Mouse (Mus musculus) hindbrain, embryonic 12.5 days (tissue): ENCODE results near the gene Kif13a. TPM values are rescaled to one million over a fixed set of nuclear protein-coding genes. Genes with fewer than 3 reads are reported as not detected.

Source experiments
- ATAC-seq: fragments of 200-750 bp; cut with Nextera tagmentation; 2 replicates; pipeline ENCODE4 v1.8.0; 2017; ENCODE audit warnings: moderate TSS enrichment; ENCODE audit not compliant: low FRiP score
- H3K27ac ChIP-seq: fragments of 300-500 bp; sonication (generic); 2 replicates; pipeline ENCODE4 v1.5.1; 2016; ENCODE audit warnings: mild to moderate bottlenecking
- H3K27me3 ChIP-seq: fragments of 300-500 bp; sonication (generic); 2 replicates; pipeline ENCODE4 v1.6.1; 2016; ENCODE audit warnings: mild to moderate bottlenecking
- H3K36me3 ChIP-seq: fragments of 300-500 bp; sonication (generic); 2 replicates; pipeline ENCODE4 v1.6.1; 2016; ENCODE audit warnings: mild to moderate bottlenecking
- H3K4me1 ChIP-seq: fragments of 300-500 bp; sonication (generic); 2 replicates; pipeline ENCODE4 v1.6.1; 2016
- H3K4me2 ChIP-seq: fragments of 300-500 bp; sonication (generic); replicated peaks from 2 replicates; pipeline ENCODE4 v1.6.1; 2016; ENCODE audit warnings: mild to moderate bottlenecking
- H3K4me3 ChIP-seq: fragments of 300-500 bp; sonication (generic); 2 replicates; pipeline ENCODE4 v1.5.1; 2016; ENCODE audit warnings: mild to moderate bottlenecking
- H3K9ac ChIP-seq: fragments of 300-500 bp; sonication (generic); 2 replicates; pipeline ENCODE4 v1.6.1; 2016; ENCODE audit warnings: mild to moderate bottlenecking, moderate library complexity
- H3K9me3 ChIP-seq: fragments of 300-500 bp; sonication (generic); replicated peaks from 2 replicates; pipeline ENCODE4 v1.6.1; 2016; ENCODE audit warnings: mild to moderate bottlenecking
- WGBS: fragments of 180-500 bp; shearing (Covaris S2); methylation state at CpG from one replicate; pipeline ENCODE4 v1.1.7; 2016; 5-methylcytosine and 5-hydroxymethylcytosine counted together
- polyA plus RNA-seq: library from polyadenylated mRNA; unstranded; fragments of >200 nt; fragmentation: Nextera tagmentation; extraction: Ambion mirVana; gene quantifications from 2 replicates; pipeline ENCODE4 v1.2.1, GENCODE M21; 2016

The Kif13a gene
- polyA plus RNA-seq, 1 experiment from 2014 or later = 22.3 TPM

DNA sequence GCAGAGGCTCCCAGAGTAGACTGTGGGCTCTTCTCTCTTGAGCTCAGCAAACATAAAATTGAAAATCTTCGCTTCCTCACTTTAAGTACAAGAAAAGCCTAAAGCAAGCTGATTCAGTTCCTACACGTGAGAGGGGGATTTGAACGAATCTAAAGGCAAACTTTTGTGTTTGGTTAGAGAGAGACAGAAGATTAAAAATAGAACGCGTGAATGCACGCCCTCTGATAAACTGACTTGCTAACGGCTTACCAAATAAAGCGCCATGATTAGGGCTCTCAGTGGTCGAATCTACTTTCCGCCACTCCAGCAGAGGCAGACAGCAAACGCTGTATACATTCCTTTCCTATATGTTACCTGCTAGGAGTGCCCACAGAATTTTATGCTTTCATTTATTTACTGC lies 31.3 kb downstream of the Kif13a start:
- Histone ChIP-seq H3K9me3 (no peaks in the 10 kb centered on the region), H3K4me2 (no peak overlapping the region), H3K4me1 (no peaks in the 10 kb centered on the region), H3K36me3 (no peaks in the 10 kb centered on the region), H3K9ac (no peak overlapping the region), H3K27ac (no peak overlapping the region), H3K27me3 (no peaks in the 10 kb centered on the region), H3K4me3 (no peak overlapping the region)
- 75% methylated on average over 11 of the region's 11 CpGs for WGBS
- no peak for ATAC-seq

DNA sequence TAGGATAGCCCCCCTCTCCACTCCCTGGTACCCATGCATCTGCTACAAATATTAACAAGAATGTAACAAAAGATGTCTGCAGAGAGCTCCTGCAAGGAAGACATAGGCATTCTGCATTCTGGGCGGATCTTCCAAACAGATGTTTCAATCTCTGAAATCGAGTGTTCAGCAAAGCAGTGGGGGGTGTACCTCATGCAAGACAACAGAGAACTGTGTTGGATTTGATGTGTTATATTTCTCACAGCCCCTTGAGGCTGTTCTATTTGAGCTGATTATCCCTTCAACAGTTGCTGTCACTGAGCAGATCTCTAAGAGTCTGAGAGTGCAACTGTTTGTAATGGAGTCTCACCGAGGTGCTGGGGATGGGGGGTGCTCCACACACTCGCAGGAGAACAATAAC lies 37.3 kb downstream of the Kif13a start:
- Histone ChIP-seq H3K27me3 (no peaks in the 10 kb centered on the region), H3K36me3 (no peaks in the 10 kb centered on the region), H3K4me1 (peaks cover 10% of the 10 kb centered on the region; the same call in 1 of the 2 replicates), H3K4me3 (no peak overlapping the region), H3K4me2 (no peak overlapping the region), H3K27ac (no peak overlapping the region), H3K9ac (no peak overlapping the region), H3K9me3 (no peaks in the 10 kb centered on the region)
- ATAC-seq = no peak
- WGBS = 60% methylated on average over 4 of the region's 4 CpGs

GRCm38 (mm10) chr13:46888150-46888683 lies 41.5 kb downstream of the Kif13a start:
- Histone ChIP-seq H3K27ac (no peak overlapping the region), H3K9ac (no peak overlapping the region), H3K4me2 (no peak overlapping the region), H3K9me3 (no peaks in the 10 kb centered on the region), H3K27me3 (no peaks in the 10 kb centered on the region), H3K36me3 (no peaks in the 10 kb centered on the region), H3K4me1 (peaks cover 15% of the 10 kb centered on the region), H3K4me3 (no peak overlapping the region)
- no peak for ATAC-seq
- WGBS = 87% methylated on average over 12 of the region's 12 CpGs

DNA sequence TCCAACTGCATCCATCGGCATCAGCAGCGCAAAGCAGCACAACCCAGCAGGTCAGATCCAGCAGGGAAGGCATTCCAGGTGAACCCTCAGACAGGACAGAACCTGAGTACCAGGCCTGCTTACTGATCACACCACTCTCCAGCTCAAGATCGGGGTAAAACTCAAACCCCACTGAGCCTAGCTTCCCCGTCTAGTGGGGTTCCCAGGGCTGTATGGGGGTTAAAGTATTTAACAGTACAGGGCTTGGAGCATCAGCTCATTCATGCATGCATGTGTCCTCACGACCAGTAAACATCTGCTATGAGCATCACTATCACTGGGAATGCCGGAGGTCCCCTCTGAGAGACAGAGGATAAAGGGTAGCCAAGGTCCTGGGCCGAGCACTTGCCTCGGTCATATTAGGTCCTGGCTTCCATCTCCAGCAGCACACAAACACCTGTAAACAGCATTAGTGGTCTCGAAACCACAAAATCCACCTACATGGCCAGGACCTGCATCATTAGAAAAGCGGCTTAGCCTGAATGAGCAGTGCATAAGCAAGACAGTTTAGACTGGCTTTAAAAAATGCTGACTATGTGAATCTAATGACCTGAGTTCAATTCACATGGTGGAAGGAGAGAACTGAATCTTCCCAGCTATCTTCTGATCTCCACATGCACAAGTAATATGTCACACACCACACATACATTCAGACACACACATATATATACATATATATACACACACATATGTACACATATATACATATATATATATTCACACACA lies 43.0 kb downstream of the Kif13a start:
- 92% methylated on average over 10 of the region's 10 CpGs for WGBS

GRCm38 (mm10) chr13:46885759-46886060 lies 44.0 kb downstream of the Kif13a start:
- ATAC-seq = no peak
- H3K27me3 ChIP-seq = no peaks in the 10 kb centered on the region
- no peaks in the 10 kb centered on the region for H3K36me3 ChIP-seq
- H3K4me3 ChIP-seq = no peak overlapping the region
- 70% methylated on average over 5 of the region's 5 CpGs for WGBS
- H3K9ac ChIP-seq = no peak overlapping the region
- no peaks in the 10 kb centered on the region for H3K9me3 ChIP-seq
- no peak overlapping the region for H3K4me2 ChIP-seq
- no peak overlapping the region for H3K27ac ChIP-seq
- peaks cover 10% of the 10 kb centered on the region; the same call in 1 of the 2 replicates for H3K4me1 ChIP-seq

More for the DNA sequence above, 43.0 kb downstream of the Kif13a start:
- H3K9ac ChIP-seq = no peak overlapping the region
- no peak overlapping the region for H3K27ac ChIP-seq
- H3K4me2 ChIP-seq = no peak overlapping the region
- no peaks in the 10 kb centered on the region for H3K9me3 ChIP-seq
- H3K4me3 ChIP-seq = no peak overlapping the region
- no peaks in the 10 kb centered on the region for H3K36me3 ChIP-seq
- ATAC-seq = no peak
- H3K27me3 ChIP-seq = no peaks in the 10 kb centered on the region
- H3K4me1 ChIP-seq = peaks cover 9% of the 10 kb centered on the region; the same call in 1 of the 2 replicates

DNA sequence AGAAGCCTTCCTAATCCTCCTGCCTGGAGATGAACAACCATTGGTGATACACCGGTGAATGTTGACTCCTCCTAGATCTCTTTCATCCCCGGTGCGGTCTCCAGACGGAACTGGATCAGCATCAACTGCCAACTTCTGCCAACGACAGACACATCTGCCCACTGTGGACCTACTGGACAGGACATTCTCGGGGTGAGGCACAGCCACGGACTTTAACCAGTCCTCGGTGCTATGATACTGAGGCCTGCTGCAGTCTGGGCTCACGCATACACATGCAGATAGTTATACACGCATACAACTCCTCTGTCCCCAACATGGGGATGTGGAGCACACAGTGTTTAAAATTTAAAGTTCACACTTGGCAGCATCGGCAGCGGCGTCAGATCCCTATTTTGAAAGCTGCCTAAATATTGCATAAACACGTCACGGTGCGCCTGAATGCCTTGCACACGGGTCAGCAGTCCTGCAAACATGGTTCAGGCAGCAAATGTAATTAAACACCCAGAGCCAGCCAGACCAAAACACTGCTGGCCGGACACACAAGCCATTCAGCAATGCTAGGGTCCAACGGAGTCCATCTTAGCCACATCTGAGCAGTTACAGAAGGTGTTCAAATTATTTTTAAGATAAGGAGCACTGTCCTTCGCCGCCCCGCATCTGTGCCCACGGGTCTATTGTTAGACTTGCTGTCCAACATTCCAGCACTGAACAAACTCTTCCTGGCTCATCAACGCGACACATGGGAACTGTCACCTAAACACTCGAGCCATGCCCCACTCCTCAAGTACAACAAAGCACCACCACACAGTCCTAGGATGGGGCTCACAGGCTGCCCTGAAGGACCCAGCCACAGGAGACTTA lies 44.5 kb downstream of the Kif13a start:
- H3K27ac ChIP-seq = no peak overlapping the region
- H3K27me3 ChIP-seq = no peaks in the 10 kb centered on the region
- no peaks in the 10 kb centered on the region for H3K9me3 ChIP-seq
- H3K4me2 ChIP-seq = no peak overlapping the region
- no peak overlapping the region for H3K4me3 ChIP-seq
- H3K36me3 ChIP-seq = no peaks in the 10 kb centered on the region
- WGBS = 81% methylated on average over 26 of the region's 26 CpGs
- ATAC-seq = no peak
- peaks cover 10% of the 10 kb centered on the region; the same call in 1 of the 2 replicates for H3K4me1 ChIP-seq
- H3K9ac ChIP-seq = no peak overlapping the region

DNA sequence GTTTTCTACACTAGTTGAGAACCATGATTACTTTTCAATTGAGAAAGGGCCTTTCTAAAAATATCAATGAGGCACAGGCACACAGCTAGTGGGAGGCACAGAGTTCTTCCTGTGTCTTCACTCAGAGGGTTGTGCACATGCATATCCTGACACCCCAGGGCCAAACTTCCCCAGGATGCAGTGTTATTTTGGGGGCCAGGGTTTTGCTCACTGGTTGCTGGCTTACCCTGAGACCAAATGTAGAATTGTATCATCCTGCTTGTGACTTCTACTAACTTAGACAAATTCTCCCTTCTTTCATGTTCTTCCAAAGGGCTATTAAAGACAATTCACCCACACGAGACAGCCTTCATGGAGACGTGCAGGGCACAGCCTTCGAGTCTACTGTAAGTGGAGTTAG lies 45.7 kb downstream of the Kif13a start:
- no peak for ATAC-seq
- H3K4me1 ChIP-seq = peaks cover 10% of the 10 kb centered on the region; the same call in 1 of the 2 replicates
- no peaks in the 10 kb centered on the region for H3K36me3 ChIP-seq
- no peaks in the 10 kb centered on the region for H3K27me3 ChIP-seq
- H3K4me3 ChIP-seq = no peak overlapping the region
- H3K4me2 ChIP-seq = no peak overlapping the region
- no peak overlapping the region for H3K9ac ChIP-seq
- 95% methylated on average over 3 of the region's 3 CpGs for WGBS
- H3K9me3 ChIP-seq = no peaks in the 10 kb centered on the region
- no peak overlapping the region for H3K27ac ChIP-seq

- Histone ChIP-seq H3K4me2 (no peak overlapping the region), H3K4me1 (peaks cover 10% of the 10 kb centered on the region; the same call in 1 of the 2 replicates), H3K4me3 (no peak overlapping the region), H3K27ac (no peak overlapping the region), H3K9ac (no peak overlapping the region), H3K27me3 (no peaks in the 10 kb centered on the region), H3K9me3 (no peaks in the 10 kb centered on the region), H3K36me3 (no peaks in the 10 kb centered on the region)
- 70% methylated on average over 10 of the region's 10 CpGs for WGBS
- no peak for ATAC-seq
Measured at GRCm38 (mm10) chr13:46883381-46883780, 46.3 kb downstream of the Kif13a start.

- Histone ChIP-seq H3K36me3 (no peaks in the 10 kb centered on the region), H3K9ac (no peak overlapping the region), H3K27ac (0 out of 2 replicates have a peak overlapping the region, but pooled peaks have one; percentile 18), H3K9me3 (no peaks in the 10 kb centered on the region), H3K4me3 (no peak overlapping the region), H3K4me2 (no peak overlapping the region), H3K4me1 (peaks cover 10% of the 10 kb centered on the region; the same call in 1 of the 2 replicates), H3K27me3 (no peaks in the 10 kb centered on the region)
- ATAC-seq = peak; percentile 71; the same call in 1 of the 2 replicates
- 54% methylated on average over 14 of the region's 14 CpGs for WGBS
Measured at GRCm38 (mm10) chr13:46880736-46881135, 48.9 kb downstream of the Kif13a start.

GRCm38 (mm10) chr13:46880243-46880642 lies 49.4 kb downstream of the Kif13a start:
- 87% methylated on average over 6 of the region's 6 CpGs for WGBS
- H3K27me3 ChIP-seq = no peaks in the 10 kb centered on the region
- H3K4me1 ChIP-seq = peaks cover 5% of the 10 kb centered on the region; the same call in 1 of the 2 replicates
- H3K4me3 ChIP-seq = no peak overlapping the region
- no peak overlapping the region for H3K9ac ChIP-seq
- no peaks in the 10 kb centered on the region for H3K9me3 ChIP-seq
- no peak overlapping the region for H3K4me2 ChIP-seq
- no peak for ATAC-seq
- H3K36me3 ChIP-seq = no peaks in the 10 kb centered on the region
- H3K27ac ChIP-seq = no peak overlapping the region; the same call in 1 of the 2 replicates

DNA sequence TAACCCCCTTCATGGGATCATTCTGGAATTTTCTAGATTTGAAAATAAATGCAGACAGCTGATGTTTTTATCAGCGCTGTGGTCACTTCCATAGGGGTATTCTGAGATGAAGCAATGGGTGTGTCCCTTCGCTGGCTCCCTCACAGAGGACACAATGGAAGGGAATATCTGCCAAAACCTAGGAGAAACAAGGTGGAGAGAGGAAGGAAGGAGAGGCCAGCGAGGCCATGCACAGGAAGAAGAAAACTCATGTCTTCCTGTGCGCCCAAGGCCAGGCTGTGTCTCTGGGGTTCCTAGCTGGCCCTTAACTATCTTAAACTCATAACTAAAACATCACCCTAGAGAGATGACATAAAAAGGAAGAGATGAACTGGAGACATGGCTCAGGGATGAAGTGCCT lies 52.6 kb downstream of the Kif13a start:
- H3K9me3 ChIP-seq = no peaks in the 10 kb centered on the region
- no peaks in the 10 kb centered on the region for H3K36me3 ChIP-seq
- H3K27ac ChIP-seq = no peak overlapping the region
- no peak overlapping the region for H3K9ac ChIP-seq
- no peaks in the 10 kb centered on the region for H3K27me3 ChIP-seq
- no peak overlapping the region for H3K4me3 ChIP-seq
- 88% methylated on average over 4 of the region's 4 CpGs for WGBS
- ATAC-seq = no peak
- no peak overlapping the region for H3K4me2 ChIP-seq
- H3K4me1 ChIP-seq = peaks cover 13% of the 10 kb centered on the region

- no peak overlapping the region for H3K4me2 ChIP-seq
- WGBS = 83% methylated on average over 6 of the region's 6 CpGs
- H3K4me3 ChIP-seq = no peak overlapping the region
- no peak overlapping the region for H3K27ac ChIP-seq
- peaks cover 17% of the 10 kb centered on the region for H3K4me1 ChIP-seq
- H3K9ac ChIP-seq = no peak overlapping the region
- no peaks in the 10 kb centered on the region for H3K36me3 ChIP-seq
- H3K9me3 ChIP-seq = no peaks in the 10 kb centered on the region
- ATAC-seq = no peak
- H3K27me3 ChIP-seq = no peaks in the 10 kb centered on the region
Measured at GRCm38 (mm10) chr13:46875377-46875776, 54.3 kb downstream of the Kif13a start.
